Mouse (Mus musculus): Measurements from ENCODE around the gene Mycs. TPM values are rescaled to one million over a fixed set of nuclear protein-coding genes. Genes with fewer than 3 reads are reported as not detected.

The Mycs gene
- total RNA-seq (2023): not detected

DNA sequence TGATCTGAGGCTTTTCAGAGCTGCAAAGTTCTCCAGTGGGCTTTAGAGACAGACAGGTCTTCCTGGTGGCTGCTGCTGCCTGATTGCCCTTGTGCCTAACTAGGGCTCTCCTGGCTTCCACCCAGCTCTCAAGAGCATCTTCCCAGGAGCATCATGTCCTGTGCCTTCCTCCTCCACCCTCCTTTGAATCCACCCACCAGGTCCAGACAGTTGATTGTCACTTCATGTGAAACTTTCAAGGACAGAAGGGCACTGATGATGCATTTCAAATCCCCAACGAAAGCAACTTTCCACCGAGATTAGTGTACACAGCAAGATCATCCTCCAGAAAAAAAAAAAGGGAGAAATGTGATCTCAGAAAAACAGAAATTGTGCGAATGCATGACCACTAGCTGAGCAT is at the start of gene Mycs:
Gene Mycs (minus strand): TSS at position 101 of the 400 bp plus-strand sequence.

Other genes starting within 250 kb of the Mycs start
- not detected for gene Btbd35f7, start 199.8 kb upstream of the Mycs start, total RNA-seq (2023)

Data from neutrophil, adult 59 days (primary cell).